Mouse (Mus musculus) C2C12 (cell line): ENCODE results near the gene Slc6a3. TPM values are rescaled to one million over a fixed set of nuclear protein-coding genes. Genes with fewer than 3 reads are reported as not detected.

Source experiments
- H3K27me3 ChIP-seq: one replicate; pipeline ENCODE4 v1.6.1; 2011; ENCODE audit not compliant: control insufficient read depth, insufficient read depth, insufficient read length
- H3K36me3 ChIP-seq: one replicate; pipeline ENCODE4 v1.6.1; 2011; ENCODE audit not compliant: control insufficient read depth, insufficient read depth
- H3K4me3 ChIP-seq: one replicate; pipeline ENCODE4 v1.5.1; 2011; ENCODE audit warnings: mild to moderate bottlenecking, control low read depth; ENCODE audit not compliant: poor library complexity, insufficient read depth, severe bottlenecking
- H3K79me2 ChIP-seq: one replicate; pipeline ENCODE4 v1.6.1; 2011; ENCODE audit not compliant: control insufficient read depth, insufficient read depth
- H3K79me3 ChIP-seq: one replicate; pipeline ENCODE4 v1.6.1; 2011; ENCODE audit warnings: low read depth, control low read depth
- H3ac ChIP-seq: one replicate; pipeline ENCODE3; 2011; ENCODE audit warnings: low read depth; ENCODE audit not compliant: control insufficient read depth, insufficient read length
- CEBPB ChIP-seq: IDR thresholded peaks from one replicate; pipeline ENCODE4 v1.6.1; 2011; ENCODE audit warnings: low read depth, mild to moderate bottlenecking, control low read depth, moderate library complexity
- CTCF ChIP-seq: IDR thresholded peaks from one replicate; pipeline ENCODE4 v1.5.1; 2011; ENCODE audit not compliant: control insufficient read depth, insufficient read depth, insufficient read length
- FOSL1 ChIP-seq: IDR thresholded peaks from one replicate; pipeline ENCODE4 v1.8.0; 2011; ENCODE audit warnings: mild to moderate bottlenecking, low read length; ENCODE audit not compliant: poor library complexity, insufficient read depth, severe bottlenecking
- MAX ChIP-seq: IDR thresholded peaks from one replicate; pipeline ENCODE4 v1.6.1; 2011; ENCODE audit warnings: mild to moderate bottlenecking, control low read depth
- MYOD1 ChIP-seq: IDR thresholded peaks from one replicate; pipeline ENCODE4 v1.6.1; 2011; ENCODE audit warnings: low read depth; ENCODE audit not compliant: control insufficient read depth, insufficient read length
- MYOG ChIP-seq: IDR thresholded peaks from one replicate; pipeline ENCODE4 v1.6.1; 2011; ENCODE audit not compliant: control insufficient read depth, insufficient read length; ENCODE audit errors: extremely low read depth
- USF1 ChIP-seq: IDR thresholded peaks from one replicate; pipeline ENCODE4 v1.6.1; 2011; ENCODE audit warnings: low read depth, mild to moderate bottlenecking, control low read depth, moderate library complexity
- polyA plus RNA-seq: library from polyadenylated mRNA; unstranded; fragments of >200 nt; fragmentation: generic; extraction: Trizol; gene quantifications from one replicate; pipeline ENCODE4 v1.2.1, GENCODE M21; 2012; ENCODE audit warnings: missing spikeins

Gene Slc6a3
- polyA plus RNA-seq, 1 experiment, result not detected

DNA sequence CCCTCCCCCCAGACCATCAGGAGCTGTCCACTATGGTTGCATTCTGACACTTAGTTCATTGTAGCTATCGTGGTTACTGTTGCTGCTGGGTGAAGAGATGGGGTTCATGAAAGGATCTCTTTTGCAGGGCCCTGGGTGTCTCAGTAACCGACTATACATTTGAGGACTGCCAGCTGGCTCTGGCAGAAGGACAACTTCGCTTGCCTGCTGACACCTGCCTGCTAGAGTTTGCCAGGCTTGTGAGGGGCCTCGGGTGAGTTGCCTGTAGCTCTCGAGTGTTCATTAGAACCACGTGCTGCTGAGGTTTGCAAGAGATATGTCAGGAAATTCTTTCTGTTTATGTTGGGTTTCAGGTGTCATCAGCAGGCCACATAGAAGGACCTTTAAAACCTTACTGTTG is 26.7 kb upstream of the Slc6a3 start:
- Histone ChIP-seq H3K36me3 (peaks cover 53% of the 10 kb centered on the region), H3K27me3 (no peaks in the 10 kb centered on the region), H3K79me3 (no peaks in the 10 kb centered on the region), H3ac (no peak overlapping the region), H3K79me2 (no peaks in the 10 kb centered on the region), H3K4me3 (no peak overlapping the region)
- TF ChIP-seq CEBPB, result no peak
- TF ChIP-seq FOSL1, result no peak
- TF ChIP-seq MAX, result no peak
- no peak for TF ChIP-seq USF1
- no peak for TF ChIP-seq MYOD1
- no peak for TF ChIP-seq MYOG
- TF ChIP-seq CTCF, result no peak

DNA sequence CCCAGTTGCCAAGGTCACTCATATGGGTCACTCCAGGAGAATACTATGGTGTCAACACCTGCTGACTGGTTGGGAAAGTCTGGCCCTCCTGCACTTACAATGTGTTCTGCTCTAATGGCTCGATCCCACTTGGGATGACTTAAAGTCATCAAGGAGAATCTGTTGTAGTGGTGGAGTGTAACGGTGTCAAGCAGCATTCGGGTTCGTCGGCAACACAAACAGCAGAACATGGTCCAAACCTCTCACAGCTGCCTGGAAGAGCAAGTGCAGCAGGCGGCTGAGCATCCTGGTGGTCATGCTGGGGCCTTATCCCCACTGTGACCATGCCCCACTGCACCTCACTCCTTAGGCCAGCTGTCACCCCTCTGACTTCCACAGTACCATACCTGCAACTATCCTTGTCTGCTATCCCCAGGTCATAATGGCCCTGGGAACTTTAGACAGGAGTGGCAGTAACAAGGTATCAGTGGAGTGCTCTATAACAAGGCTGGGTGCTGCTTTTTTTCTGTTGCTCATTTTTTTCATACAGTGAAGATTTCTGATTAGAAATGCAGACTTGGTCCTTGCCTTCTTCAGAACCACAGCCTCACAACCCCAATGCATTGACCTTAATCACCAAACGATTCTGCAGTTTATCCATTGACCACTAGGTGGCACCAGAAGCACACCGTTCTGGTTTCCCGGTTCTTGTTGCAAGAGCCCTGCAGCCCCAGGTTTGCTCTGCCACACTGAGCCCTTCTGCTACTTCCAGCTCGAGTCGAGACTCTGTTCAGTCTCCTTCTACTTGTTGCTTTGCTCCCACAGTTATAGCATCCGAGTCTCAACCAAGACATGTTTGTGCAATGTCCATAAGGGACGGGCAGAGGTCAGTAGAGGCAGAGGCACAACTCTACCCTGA is 23.5 kb upstream of the Slc6a3 start:
- Histone ChIP-seq H3K79me2 (no peaks in the 10 kb centered on the region), H3K4me3 (no peak overlapping the region), H3K79me3 (no peaks in the 10 kb centered on the region), H3K27me3 (no peaks in the 10 kb centered on the region), H3K36me3 (peaks cover 39% of the 10 kb centered on the region), H3ac (no peak overlapping the region)
- peak; percentile 53 for TF ChIP-seq CTCF
- TF ChIP-seq MAX, result no peak
- TF ChIP-seq MYOG, result no peak

DNA sequence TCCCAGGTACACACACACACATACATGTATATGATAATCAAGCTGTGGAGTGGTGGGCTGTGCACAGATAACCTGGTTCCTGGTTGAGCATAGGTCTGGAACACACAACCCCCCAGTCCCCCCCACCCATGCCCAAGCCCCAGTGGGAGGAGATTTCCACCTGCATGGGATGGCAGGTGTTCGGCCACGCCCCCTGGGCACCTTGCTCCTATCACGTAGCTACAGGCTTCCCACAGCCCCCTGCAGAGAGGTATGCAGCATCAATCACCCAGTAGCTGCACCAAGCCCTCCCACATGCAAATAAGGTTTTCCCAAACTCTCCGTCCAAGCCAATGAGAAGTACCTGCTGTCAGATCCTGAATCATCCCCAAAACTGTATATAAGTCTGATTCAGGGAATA is 19.7 kb upstream of the Slc6a3 start:
- peaks cover 25% of the 10 kb centered on the region for H3K36me3 ChIP-seq
- no peaks in the 10 kb centered on the region for H3K27me3 ChIP-seq
- TF ChIP-seq MYOD1, result no peak
- no peak for TF ChIP-seq FOSL1
- TF ChIP-seq CTCF, result no peak
- TF ChIP-seq CEBPB, result no peak
- TF ChIP-seq USF1, result no peak
- TF ChIP-seq MYOG, result no peak
- TF ChIP-seq MAX, result no peak
- no peaks in the 10 kb centered on the region for H3K79me3 ChIP-seq
- no peaks in the 10 kb centered on the region for H3K79me2 ChIP-seq
- no peak overlapping the region for H3K4me3 ChIP-seq
- H3ac ChIP-seq, result no peak overlapping the region

DNA sequence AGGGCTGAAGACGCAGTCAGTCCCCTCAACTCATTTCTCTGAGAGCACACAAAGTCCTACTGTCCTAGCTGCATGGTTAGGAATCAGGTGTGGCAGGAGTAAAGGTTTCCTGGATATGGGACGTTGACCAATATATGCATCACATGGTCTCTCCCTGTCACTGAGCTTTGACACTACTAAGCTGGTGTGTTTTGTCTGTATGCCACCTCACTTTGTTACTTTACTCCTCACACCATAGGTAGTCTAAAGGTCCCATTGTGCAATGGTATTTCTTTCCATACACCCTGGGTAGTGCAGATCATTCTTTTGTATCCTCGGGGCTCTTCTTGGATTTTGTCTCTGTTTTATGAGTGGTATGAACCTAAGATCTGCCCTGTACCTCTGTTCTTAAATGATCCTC is 2.8 kb upstream of the Slc6a3 start:
- Histone ChIP-seq H3ac (no peak overlapping the region), H3K36me3 (no peaks in the 10 kb centered on the region), H3K79me3 (no peaks in the 10 kb centered on the region), H3K27me3 (peaks cover 29% of the 10 kb centered on the region), H3K79me2 (no peaks in the 10 kb centered on the region), H3K4me3 (no peak overlapping the region)
- TF ChIP-seq FOSL1 (no peak), USF1 (no peak)

DNA sequence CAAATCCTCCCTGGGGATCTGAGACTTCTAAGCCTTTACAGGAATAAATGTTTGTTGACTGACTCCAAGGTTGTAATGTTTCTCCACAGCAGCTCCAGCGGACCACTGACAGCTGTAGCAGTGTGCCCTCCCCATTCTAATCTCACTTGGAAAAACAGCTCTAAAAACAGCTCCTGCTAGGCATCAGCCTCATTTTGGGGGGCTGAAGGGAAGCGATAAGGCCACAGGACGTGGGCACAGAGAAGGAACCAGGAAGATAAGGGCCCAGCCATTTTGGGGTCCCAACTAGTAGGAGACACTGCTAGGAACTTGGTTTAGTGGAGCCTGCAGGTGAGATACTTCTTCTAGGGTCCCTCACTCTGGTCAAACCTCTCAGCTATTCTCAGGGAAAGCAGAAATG is 1.3 kb upstream of the Slc6a3 start:
- no peaks in the 10 kb centered on the region for H3K79me2 ChIP-seq
- no peak overlapping the region for H3ac ChIP-seq
- no peaks in the 10 kb centered on the region for H3K36me3 ChIP-seq
- H3K27me3 ChIP-seq, result peaks cover 29% of the 10 kb centered on the region
- no peak overlapping the region for H3K4me3 ChIP-seq
- H3K79me3 ChIP-seq, result no peaks in the 10 kb centered on the region
- TF ChIP-seq USF1, result no peak
- no peak for TF ChIP-seq CTCF
- no peak for TF ChIP-seq MYOD1
- TF ChIP-seq CEBPB, result no peak
- TF ChIP-seq FOSL1, result no peak
- no peak for TF ChIP-seq MAX
- TF ChIP-seq MYOG, result no peak

DNA sequence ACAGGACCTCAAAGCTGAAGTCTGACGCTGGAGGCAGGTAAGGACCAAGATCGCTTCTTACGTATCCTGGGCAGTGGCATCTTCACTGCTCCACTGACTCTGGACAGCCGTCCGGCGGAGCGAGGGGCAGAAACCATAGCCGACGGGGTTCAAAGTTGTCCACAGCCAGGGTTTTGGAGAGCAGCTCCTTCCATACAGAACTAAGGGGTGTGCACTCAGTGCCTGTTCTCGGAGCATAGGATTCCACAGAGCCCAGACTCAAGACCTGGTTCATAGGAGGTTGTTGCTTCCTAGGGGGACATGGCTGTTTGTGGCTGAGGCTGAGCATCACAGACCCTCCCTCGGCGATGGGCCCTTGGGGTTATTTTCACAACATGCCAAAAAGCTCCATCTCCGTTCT is 277 bp downstream of the Slc6a3 start:
- Histone ChIP-seq H3K27me3 (peaks cover 29% of the 10 kb centered on the region), H3ac (no peak overlapping the region)

More for the DNA sequence above, 277 bp downstream of the Slc6a3 start:
- Histone ChIP-seq H3K79me3 (no peaks in the 10 kb centered on the region), H3K4me3 (no peak overlapping the region), H3K36me3 (no peaks in the 10 kb centered on the region), H3K79me2 (no peaks in the 10 kb centered on the region)
- TF ChIP-seq MAX, result no peak
- TF ChIP-seq CEBPB, result no peak
- no peak for TF ChIP-seq MYOD1
- TF ChIP-seq FOSL1, result no peak
- TF ChIP-seq USF1, result no peak
- no peak for TF ChIP-seq MYOG
- TF ChIP-seq CTCF, result no peak
